Mouse (Mus musculus): ENCODE data around the gene Hist1h2ah.

GRCm38 (mm10) chr13:22053754-22054153 is 18.4 kb upstream of the Hist1h2ah start:
- TF ChIP-seq POLR2A (IDR thresholded peaks at IDR 0.05; ENCODE audit: control insufficient read depth, low read depth, low read length) (no peak), CTCF (IDR thresholded peaks at IDR 0.05; ENCODE audit: control insufficient read depth, insufficient read depth, insufficient replicate concordance, low read depth, low read length) (no peak)

Data from testis, adult 2 months (tissue).